Mouse (Mus musculus) Patski (cell line): ENCODE data around the gene Tmem123. TPM values are rescaled to one million over a fixed set of nuclear protein-coding genes. Genes with fewer than 3 reads are reported as not detected.

Experiments used
- ATAC-seq: fragments of 100-300 bp; one replicate; pipeline ENCODE4 v1.8.0; 2021
- CTCF ChIA-PET: fragments of 350-600 bp; sonication (Branson Sonifier 250); formaldehyde crosslinking; loops from one replicate; lab custom pipeline; 2022; ENCODE audit warnings: inconsistent platforms; lab: Charles Lee
- POLR2A ChIA-PET: fragments of 350-600 bp; sonication (Branson Sonifier 250); formaldehyde crosslinking; loops from one replicate; lab custom pipeline; 2022; ENCODE audit warnings: antibody characterized with exemption, inconsistent platforms; lab: Charles Lee
- DNase-seq: peaks from one replicate; pipeline ENCODE4 v3.0.0-alpha.2; 2011; ENCODE audit warnings: low read depth, low spot score
- H3K27me3 ChIP-seq: fragments of 371-371 bp; one replicate; pipeline ENCODE4 v1.5.1; 2021
- CTCF ChIP-seq: fragments of 100-300 bp; IDR thresholded peaks from one replicate; pipeline ENCODE4 v1.5.1; 2021
- in situ Hi-C: fragments of 300-500 bp; cut with MboI; formaldehyde crosslinking; loops from 3 replicates; pipeline ENCODE4 v1.11.1; 2018; ENCODE audit warnings: low pct_unique_long_range_greater_than_20kb, mixed read lengths
- polyA plus RNA-seq: library from polyadenylated mRNA; unstranded; gene quantifications from one replicate; pipeline ENCODE4 v1.2.3, GENCODE M21; 2021

The Tmem123 gene
- polyA plus RNA-seq, 1 experiment from 2014 or later: 83.9 TPM

DNA sequence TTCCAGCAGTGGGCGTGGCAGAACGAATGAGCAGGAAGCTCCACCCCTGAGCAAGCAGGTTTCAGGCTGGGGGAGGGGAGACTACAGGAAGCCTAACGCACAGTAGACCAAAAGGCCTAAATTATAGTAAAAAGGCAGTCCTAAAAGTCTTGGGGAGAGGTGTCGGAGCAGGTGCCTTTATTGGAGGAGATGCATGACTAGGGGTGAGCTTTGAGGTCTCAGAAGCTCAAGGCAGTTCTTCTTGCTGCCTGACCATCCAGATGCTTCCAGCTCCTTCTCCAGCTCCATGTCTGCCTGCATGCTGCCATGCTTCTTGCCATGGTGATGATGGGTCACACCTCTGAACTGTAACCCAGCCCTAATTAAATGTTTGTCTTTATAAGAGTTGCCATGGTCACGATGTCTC lies 41.3 kb downstream of the Tmem123 start:
- ChIA-PET POLR2A (no interaction called here), CTCF (no interaction called here)
- no peaks in the 10 kb centered on the region for H3K27me3 ChIP-seq
- TF ChIP-seq CTCF: no peak
- in situ Hi-C loops: no loop called here
- no peak for ATAC-seq
- no peak for DNase-seq

GRCm38 (mm10) chr9:7822758-7823157 lies 58.9 kb downstream of the Tmem123 start:
- TF ChIP-seq CTCF: no peak
- no peak for ATAC-seq
- in situ Hi-C loops: no loop called here
- DNase-seq: no peak
- CTCF ChIA-PET: interaction anchor here (1.0 to 1.4 kb wide), 2 partner anchors 8 to 28 kb away, joined by 3 read pairs; no protein-coding TSS in a partner anchor
- POLR2A ChIA-PET: no interaction called here
- no peaks in the 10 kb centered on the region for H3K27me3 ChIP-seq

DNA sequence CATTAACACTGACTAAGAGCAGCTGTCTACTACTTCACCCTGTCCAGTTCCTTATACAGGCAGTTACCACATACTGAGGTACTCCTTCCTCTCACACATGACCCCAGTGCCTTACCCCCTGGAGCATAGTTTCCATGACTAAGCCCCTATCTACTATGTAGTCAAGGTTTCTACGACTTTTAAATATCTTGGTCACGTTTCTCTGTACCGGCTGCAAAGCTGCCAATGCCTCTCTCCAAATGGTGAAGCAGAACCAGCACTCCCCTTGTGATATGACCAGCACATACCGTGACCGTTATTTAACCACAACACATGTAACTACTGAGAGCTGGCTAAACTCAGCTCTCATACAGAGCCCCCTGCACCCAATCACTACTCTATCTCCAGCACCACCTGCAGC lies 61.1 kb downstream of the Tmem123 start:
- in situ Hi-C loops: no loop called here
- no peaks in the 10 kb centered on the region for H3K27me3 ChIP-seq
- DNase-seq (no peak), ATAC-seq (no peak)
- CTCF ChIA-PET: interaction anchor here (1.5 kb wide), 1 partner anchor 28 kb away, joined by 3 read pairs; no protein-coding TSS in a partner anchor
- no peak for TF ChIP-seq CTCF
- POLR2A ChIA-PET: no interaction called here

DNA sequence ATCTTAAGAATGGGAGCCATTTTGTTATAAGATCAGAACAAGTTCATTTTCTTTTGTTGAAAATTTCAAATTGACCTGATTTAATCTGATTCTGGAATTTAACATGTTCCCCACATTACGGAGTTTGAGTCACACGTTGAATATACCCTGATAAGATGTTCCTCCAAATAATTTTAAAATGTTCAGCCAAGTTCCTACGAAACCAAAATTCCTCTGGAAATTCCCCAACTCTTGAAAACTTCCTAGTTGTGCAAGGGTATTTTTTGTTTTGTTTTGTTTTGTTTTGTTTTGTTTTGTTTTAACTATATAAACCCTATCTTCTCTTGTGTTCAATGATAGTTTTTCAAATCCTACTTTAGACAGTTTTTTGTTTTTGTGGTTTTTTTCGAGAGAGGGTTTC lies 64.9 kb downstream of the Tmem123 start:
- ATAC-seq (no peak), DNase-seq (no peak)
- no peak for TF ChIP-seq CTCF
- POLR2A ChIA-PET: no interaction called here
- in situ Hi-C loops: no loop called here
- H3K27me3 ChIP-seq: no peaks in the 10 kb centered on the region
- CTCF ChIA-PET: interaction anchor here (1.2 kb wide), 1 partner anchor 10 kb away, joined by 3 read pairs; no protein-coding TSS in a partner anchor

DNA sequence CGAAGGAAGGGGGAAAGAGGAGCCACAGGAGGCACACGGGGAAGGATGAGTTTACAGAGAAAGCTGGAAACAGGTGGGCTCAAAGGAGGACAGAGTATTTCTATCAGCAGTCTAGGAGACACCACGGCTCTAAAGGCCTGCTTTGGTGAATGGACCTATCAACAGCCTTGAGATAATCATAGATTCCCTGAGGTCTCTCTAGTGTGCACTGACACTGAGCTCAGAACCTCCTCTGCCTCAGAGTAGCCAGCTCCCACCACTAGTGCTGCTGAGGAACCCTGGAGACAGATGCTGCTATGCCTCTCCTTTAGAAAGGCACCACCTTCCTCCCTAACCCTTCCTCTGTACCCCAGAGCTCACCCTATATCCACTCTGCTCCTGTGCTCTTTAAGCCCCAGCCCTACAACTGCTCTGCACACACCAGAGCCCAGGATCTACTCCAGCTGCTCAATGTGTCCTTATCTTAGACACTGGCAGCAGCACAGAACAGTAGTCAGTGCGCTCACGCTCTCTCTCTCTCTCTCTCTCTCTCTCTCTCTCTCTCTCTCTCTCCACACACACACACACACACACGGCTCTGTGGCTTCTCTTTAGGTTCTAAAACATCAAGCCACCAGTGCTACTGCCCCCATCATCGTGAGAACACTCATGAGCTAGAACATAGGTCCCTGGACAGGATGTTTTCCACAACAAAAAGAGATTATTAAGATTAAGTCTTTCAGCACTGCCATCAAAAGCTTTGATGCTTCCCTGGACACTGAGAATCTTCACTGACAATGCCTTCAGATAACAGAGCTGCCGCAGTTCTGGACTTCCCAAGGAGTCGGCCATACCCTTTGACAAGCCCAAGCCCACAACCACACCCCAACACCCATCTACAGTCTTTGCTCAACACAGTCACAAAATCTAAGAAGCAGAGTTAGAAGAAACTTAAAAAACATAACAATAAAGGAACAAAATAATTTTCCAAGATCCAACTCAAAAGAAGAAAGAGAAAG lies 66.0 kb downstream of the Tmem123 start:
- in situ Hi-C loops: no loop called here
- ATAC-seq: no peak
- H3K27me3 ChIP-seq: no peaks in the 10 kb centered on the region
- TF ChIP-seq CTCF: no peak
- no peak for DNase-seq
- CTCF ChIA-PET: interaction anchor here (1.2 to 1.3 kb wide), 2 partner anchors 8 to 11 kb away, joined by 3 read pairs; no protein-coding TSS in a partner anchor
- POLR2A ChIA-PET: no interaction called here

GRCm38 (mm10) chr9:7833421-7833820 lies 69.6 kb downstream of the Tmem123 start:
- ATAC-seq (no peak), DNase-seq (no peak)
- ChIA-PET CTCF (no interaction called here), POLR2A (no interaction called here)
- in situ Hi-C loops: no loop called here
- no peaks in the 10 kb centered on the region for H3K27me3 ChIP-seq
- peak; percentile 17 for TF ChIP-seq CTCF

- TF ChIP-seq CTCF: no peak
- DNase-seq: no peak
- ChIA-PET CTCF (interaction anchor here (0.8 to 1.3 kb wide), 2 partner anchors 15 to 17 kb away, joined by 3 read pairs; no protein-coding TSS in a partner anchor), POLR2A (no interaction called here)
- ATAC-seq: no peak
- H3K27me3 ChIP-seq: no peaks in the 10 kb centered on the region
- in situ Hi-C loops: no loop called here
Observed at GRCm38 (mm10) chr9:7835302-7835701, 71.5 kb downstream of the Tmem123 start.

DNA sequence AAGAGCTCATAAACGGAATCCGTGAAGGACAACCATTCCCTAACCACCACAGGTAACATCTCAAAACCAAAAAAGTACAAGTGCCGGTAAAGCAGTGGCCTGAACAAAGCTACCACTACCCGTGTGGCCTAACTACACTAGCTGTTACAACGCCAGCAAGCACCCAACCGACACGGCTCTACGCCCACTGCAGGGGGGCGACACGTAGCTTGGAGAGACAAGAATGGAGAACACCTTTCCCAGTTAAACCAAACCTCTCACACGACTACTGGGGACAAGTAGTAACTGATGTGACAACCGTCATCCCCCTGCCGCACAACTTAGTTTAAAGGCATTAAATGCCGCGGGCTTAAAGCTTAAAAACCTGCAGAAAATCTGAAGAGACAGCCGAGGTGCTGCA lies 72.5 kb downstream of the Tmem123 start:
- no peak for TF ChIP-seq CTCF
- H3K27me3 ChIP-seq: no peaks in the 10 kb centered on the region
- ATAC-seq (peak; percentile 72), DNase-seq (no peak)
- POLR2A ChIA-PET: interaction anchor here (0.6 to 1.4 kb wide), 5 partner anchors 35 to 184 kb away, joined by 3 to 5 read pairs (median 4); partner anchors contain the start of genes Birc3 and Mmp7
- CTCF ChIA-PET: interaction anchor here (1.3 to 1.5 kb wide), 2 partner anchors 18 to 70 kb away, joined by 3 read pairs; no protein-coding TSS in a partner anchor
- in situ Hi-C loops: no loop called here

GRCm38 (mm10) chr9:7836905-7837805 lies 73.3 kb downstream of the Tmem123 start, which contains the start of gene Birc2:
Gene Birc2 (minus strand): TSS chr9:7837064.
- H3K27me3 ChIP-seq: no peaks in the 10 kb centered on the region
- POLR2A ChIA-PET: interaction anchor here (0.6 to 1.4 kb wide), 5 partner anchors 34 to 185 kb away, joined by 3 to 5 read pairs (median 4); partner anchors contain the start of genes Birc3 and Mmp7
- ATAC-seq: peak; percentile 98
- CTCF ChIA-PET: interaction anchor here (1.5 kb wide), 1 partner anchor 71 kb away, joined by 3 read pairs; no protein-coding TSS in a partner anchor
- TF ChIP-seq CTCF: no peak
- in situ Hi-C loops: no loop called here
- DNase-seq: peak; percentile 84

DNA sequence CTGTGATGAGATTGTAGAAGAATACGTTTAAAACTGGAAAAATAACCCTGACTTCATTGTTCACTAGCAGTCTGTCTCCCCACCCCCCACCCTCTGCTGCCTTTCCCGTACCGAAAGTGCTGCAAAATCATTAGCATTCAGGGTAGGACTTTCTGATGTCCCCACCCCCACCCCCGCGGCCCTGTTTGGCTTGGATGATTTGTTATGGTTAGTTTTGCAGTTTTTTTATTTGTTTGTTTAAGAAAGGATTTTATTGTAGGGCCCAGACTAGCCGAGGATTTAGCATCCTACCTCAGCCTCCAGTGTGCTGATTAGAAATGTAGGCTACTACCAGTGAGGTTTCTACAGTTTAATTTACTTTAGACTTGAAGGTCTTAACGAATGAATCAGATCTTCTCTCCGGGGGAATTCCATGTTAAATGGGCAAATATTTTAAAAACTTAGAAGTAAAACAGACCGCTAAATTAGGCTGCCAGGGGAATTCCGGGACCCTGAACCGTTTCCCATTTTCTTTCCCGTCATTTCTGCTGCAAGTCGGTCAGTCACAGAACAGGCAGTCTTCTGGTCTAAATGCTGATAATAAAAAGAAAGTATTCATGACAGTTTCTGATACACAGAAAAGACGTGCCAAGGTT lies 74.1 kb downstream of the Tmem123 start:
- ChIA-PET CTCF (no interaction called here), POLR2A (no interaction called here)
- in situ Hi-C loops: no loop called here
- no peaks in the 10 kb centered on the region for H3K27me3 ChIP-seq
- DNase-seq (peak; percentile 44), ATAC-seq (no peak)
- TF ChIP-seq CTCF: no peak
